Comparison of ENCODE assay signal across 8 mouse cellular contexts in genomic region chr1:133863257-133863997, GRCm38 (mm10). TPM values are rescaled to one million over a fixed set of nuclear protein-coding genes. Genes with fewer than 3 reads are reported as not detected.
DNase-seq lines count a peak whose midpoint lies in the region; ATAC-seq and TF ChIP-seq lines count a peak whose summit lies in the region.

No protein-coding gene starts in this region.

- peaks cover 20 to 27% of the 10 kb centered on the region in 2 experiments for H3K4me1 ChIP-seq in heart, embryonic 14.5 days (ENCODE audit: control insufficient read depth in 2 of 2, insufficient read depth in 2 of 2, low read length in 2 of 2)
- H3K4me1 ChIP-seq in lung, postnatal 0 days (ENCODE audit: insufficient read depth, low read depth, low read length) = peaks cover 5% of the 10 kb centered on the region; the same call in 1 of the 2 replicates

- no peak overlapping the region; the same call in 1 of the 2 replicates for H3K9ac ChIP-seq in heart, embryonic 14.5 days (ENCODE audit: low read length)
- no peak overlapping the region for H3K9ac ChIP-seq in lung, postnatal 0 days (replicated peaks; ENCODE audit: low read depth)

- TF ChIP-seq CTCF in lung, postnatal 0 days (IDR thresholded peaks at IDR 0.05) = no peak

- peak overlapping the region; percentile 74 to 77 for H3K27ac ChIP-seq in heart, embryonic 14.5 days (replicated peaks in 1 of 2; ENCODE audit: control insufficient read depth in 1 of 2, insufficient read depth in 1 of 2, low read depth in 2 of 2, low read length in 2 of 2)
- H3K27ac ChIP-seq in lung, postnatal 0 days (ENCODE audit: low read length) = peak overlapping the region; percentile 14; the same call in 1 of the 2 replicates

- TF ChIP-seq EP300 in lung, postnatal 0 days (IDR thresholded peaks at IDR 0.05) = peak; percentile 47; the same call in 1 of the 2 replicates

- no peaks in the 10 kb centered on the region for H3K27me3 ChIP-seq in heart, embryonic 14.5 days (ENCODE audit: control insufficient read depth, insufficient read depth, low read length)
- no peaks in the 10 kb centered on the region for H3K27me3 ChIP-seq in lung, postnatal 0 days (replicated peaks; ENCODE audit: insufficient read depth, low read length)

- no peak overlapping the region for H3K4me3 ChIP-seq in heart, embryonic 14.5 days (ENCODE audit: control insufficient read depth in 1 of 2, insufficient read depth in 1 of 2, low read depth in 1 of 2, low read length in 2 of 2)
- no peak overlapping the region for H3K4me3 ChIP-seq in lung, postnatal 0 days (ENCODE audit: low read depth, low read length)

- 0 out of 2 replicates have a peak, but pooled peaks cover 2% of the 10 kb centered on the region for H3K9me3 ChIP-seq in heart, embryonic 14.5 days (ENCODE audit: control insufficient read depth, low read length)
- H3K9me3 ChIP-seq in lung, postnatal 0 days (ENCODE audit: low read length) = no peaks in the 10 kb centered on the region

- H3K36me3 ChIP-seq in heart, embryonic 14.5 days (ENCODE audit: control insufficient read depth, insufficient read depth, low read length) = no peaks in the 10 kb centered on the region
- H3K36me3 ChIP-seq in lung, postnatal 0 days (ENCODE audit: insufficient read depth, low read length) = no peaks in the 10 kb centered on the region

- 14% methylated on average over 10 of the region's 10 CpGs for WGBS in heart, embryonic 14.5 days
- WGBS in lung, postnatal 0 days = 4% methylated on average over 10 of the region's 10 CpGs

- ATAC-seq in frontal cortex, adult (ENCODE audit: low TSS enrichment) = peak; percentile 16; the same call in 1 of the 2 replicates
- ATAC-seq in heart, embryonic 14.5 days (ENCODE audit: insufficient number of reproducible peaks, insufficient read depth, low FRiP score, low read depth) = peak; percentile 68; the same call in 1 of the 2 replicates
- peak; percentile 87 for ATAC-seq in lung, postnatal 0 days

- DNase-seq in frontal cortex, postnatal 25 days (ENCODE audit: low spot score in 2 of 2) = no peak
- DNase-seq in ZHBTc4 (ENCODE audit: low read depth, low spot score) = peak; percentile 53
- peak; percentile 83 for DNase-seq in lung, postnatal 0 days (ENCODE audit: low spot score)
- no peak for DNase-seq in adrenal gland, postnatal 4 days (ENCODE audit: low spot score in 2 of 2)
- DNase-seq in adrenal gland, adult (ENCODE audit: inconsistent age in 2 of 2, low spot score in 1 of 2) = no peak
- DNase-seq in gastrocnemius, postnatal 25 days = no peak

- H3K4me2 ChIP-seq in heart, embryonic 14.5 days (ENCODE audit: low read length) = peak overlapping the region; percentile 17; the same call in 1 of the 2 replicates
- peak overlapping the region; percentile 32; the same call in 1 of the 2 replicates for H3K4me2 ChIP-seq in lung, postnatal 0 days (replicated peaks; ENCODE audit: low read depth, low read length)

RNA-seq across cellular contexts. Expression of gene Optc, which starts 44.4 kb away (rescaled TPM):
- polyA plus RNA-seq in heart, embryonic 14.5 days (2014; fragmentation: Nextera tagmentation; extraction: Ambion mirVana) = 0.40 and 0.47 TPM in 2 replicates
- 0.15 and 0.31 TPM in 2 replicates for polyA plus RNA-seq in lung, postnatal 0 days (2015; fragmentation: Nextera tagmentation; extraction: Ambion mirVana)
- 1 to 10 TPM; 2.1 to 3.3 TPM for total RNA-seq in adrenal gland, postnatal 4 days (2021)
- total RNA-seq in gastrocnemius, postnatal 25 days (2021) = under 1 TPM in 1 of 2 experiments, not detected in 1; 0.75 TPM

RNA-seq across cellular contexts. Expression of gene Prelp, which starts 57.8 kb away (rescaled TPM):
- polyA plus RNA-seq in heart, embryonic 14.5 days (2014; fragmentation: Nextera tagmentation; extraction: Ambion mirVana) = 2.1 and 2.7 TPM in 2 replicates
- polyA plus RNA-seq in lung, postnatal 0 days (2015; fragmentation: Nextera tagmentation; extraction: Ambion mirVana) = 6.4 and 7.1 TPM in 2 replicates
- total RNA-seq in adrenal gland, postnatal 4 days (2021) = 10 to 100 TPM; 16.3 to 20.1 TPM
- total RNA-seq in gastrocnemius, postnatal 25 days (2021) = 10 to 100 TPM; 14.9 to 21.8 TPM

Comparison
In these comparisons a context has a peak if more than half of its experiments do, and no peak if none do; other contexts are left out.
1. ATAC-seq: peak in every context shown above with its lines; median percentile 87 in lung, postnatal 0 days; 68 in heart, embryonic 14.5 days; 16 in frontal cortex, adult.
2. DNase-seq: peak in ZHBTc4 (single experiment) and lung, postnatal 0 days (single experiment); none in frontal cortex, postnatal 25 days (0 of 2), adrenal gland, postnatal 4 days (0 of 2), adrenal gland, adult (0 of 2) and gastrocnemius, postnatal 25 days (single experiment).